Mouse (Mus musculus): ENCODE results near the gene Fgf3. TPM values are rescaled to one million over a fixed set of nuclear protein-coding genes. Genes with fewer than 3 reads are reported as not detected.
A peak's percentile ranks its signal among the peaks of the same experiment; 100 is the strongest.

Fgf3 gene
- polyA plus RNA-seq, 1 experiment from 2014 or later = 0.46 TPM

DNA sequence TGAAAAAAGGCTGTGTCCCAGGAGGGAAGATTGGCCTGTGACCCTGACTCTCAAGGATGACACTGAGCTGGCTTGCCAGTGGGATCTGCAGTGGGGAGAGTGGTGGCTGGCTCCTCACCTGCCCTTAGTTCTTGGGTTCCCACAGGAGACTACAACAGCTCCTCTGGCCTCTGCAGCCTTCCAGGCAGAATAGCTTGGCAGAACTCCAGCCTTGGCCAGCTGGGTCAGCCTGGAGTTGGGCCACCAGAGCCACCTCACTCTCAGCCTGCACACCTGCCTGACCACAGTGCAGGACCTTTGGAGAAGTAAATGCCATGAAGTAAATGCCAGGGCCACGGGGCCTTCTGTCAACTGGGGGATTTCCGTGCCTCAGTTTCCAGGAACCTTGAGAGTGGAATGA is 13.9 kb upstream of the Fgf3 start:
- DNase-seq (ENCODE audit: low spot score) = no peak
- H3K36me3 ChIP-seq = no peaks in the 10 kb centered on the region
- no peak overlapping the region for H3K27ac ChIP-seq
- H3K4me1 ChIP-seq = no peaks in the 10 kb centered on the region
- H3K9me3 ChIP-seq (replicated peaks) = no peaks in the 10 kb centered on the region
- peaks cover 59% of the 10 kb centered on the region for H3K27me3 ChIP-seq (ENCODE audit: low read depth, poor library complexity, severe bottlenecking)
- H3K4me3 ChIP-seq = no peak overlapping the region
- 90% methylated on average over 2 of the region's 2 CpGs for WGBS

DNA sequence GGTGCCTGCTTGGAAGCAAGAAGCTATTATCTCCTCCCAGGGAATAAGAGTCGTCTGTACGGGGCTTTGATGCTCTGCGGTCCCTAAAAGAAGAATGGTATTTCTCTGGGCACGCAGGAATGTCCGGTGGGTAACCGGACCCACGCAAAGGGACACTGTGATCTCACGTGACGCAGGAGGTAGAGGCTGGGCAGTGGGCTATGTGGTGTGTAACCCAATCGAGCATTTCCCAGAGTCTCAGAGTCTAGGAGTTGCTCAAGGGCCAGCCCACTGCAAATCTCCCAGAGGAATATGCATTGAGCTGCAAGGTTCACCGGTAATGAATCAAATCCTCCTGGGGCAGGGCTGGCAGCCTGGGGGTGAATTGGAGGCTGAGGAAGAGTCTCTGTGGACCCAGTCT is 9.5 kb upstream of the Fgf3 start:
- 80% methylated on average over 11 of the region's 11 CpGs for WGBS
- Histone ChIP-seq H3K4me3 (no peak overlapping the region), H3K36me3 (no peaks in the 10 kb centered on the region), H3K4me1 (0 out of 2 replicates have a peak, but pooled peaks cover 3% of the 10 kb centered on the region), H3K9me3 (replicated peaks) (no peaks in the 10 kb centered on the region), H3K27ac (no peak overlapping the region), H3K27me3 (ENCODE audit: low read depth, poor library complexity, severe bottlenecking) (peaks cover 66% of the 10 kb centered on the region)
- DNase-seq (ENCODE audit: low spot score) = no peak

DNA sequence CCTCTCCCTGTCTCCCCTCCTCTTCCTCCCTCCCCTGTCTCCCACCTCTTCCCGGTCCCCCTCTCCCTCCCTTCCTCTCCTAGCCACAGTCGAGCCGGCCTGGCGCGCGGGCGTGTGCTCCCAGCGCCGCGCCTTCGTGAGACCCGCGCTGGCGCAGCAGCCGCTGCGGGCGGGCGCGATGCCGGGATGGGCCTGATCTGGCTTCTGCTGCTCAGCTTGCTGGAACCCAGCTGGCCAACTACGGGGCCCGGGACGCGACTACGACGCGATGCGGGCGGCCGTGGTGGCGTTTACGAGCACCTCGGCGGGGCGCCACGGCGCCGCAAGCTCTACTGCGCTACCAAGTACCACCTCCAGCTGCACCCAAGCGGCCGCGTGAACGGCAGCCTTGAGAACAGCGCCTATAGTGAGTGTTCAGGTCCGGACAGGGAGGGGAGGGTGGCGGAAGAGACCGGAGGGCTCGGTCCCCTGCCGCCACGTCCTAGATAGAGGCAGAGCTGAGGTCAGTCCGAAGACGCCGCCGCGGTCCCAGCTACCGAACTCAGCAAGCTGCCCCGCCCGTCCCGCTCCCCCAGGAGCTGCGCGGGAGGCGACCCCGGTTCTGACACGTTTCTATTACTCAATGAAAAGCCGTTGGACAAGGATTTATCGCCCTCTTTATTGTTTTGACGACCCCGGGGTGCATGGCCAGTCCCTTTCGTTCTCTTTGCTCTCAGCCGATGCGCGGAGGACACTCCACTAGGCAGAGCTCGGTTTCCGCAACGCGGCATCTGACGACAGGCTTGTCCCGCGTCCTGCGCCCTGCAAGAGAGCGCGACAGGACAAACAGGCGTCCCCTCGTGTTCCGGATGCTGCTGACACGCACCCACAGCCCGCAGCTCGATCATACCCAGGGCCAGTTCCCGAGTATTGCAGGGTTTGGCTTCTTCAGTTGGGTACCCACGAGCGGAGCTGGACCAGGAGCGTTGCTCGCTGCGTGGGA is 930 bp downstream of the Fgf3 start:
- peak; percentile 68 for DNase-seq (ENCODE audit: low spot score)
- WGBS = under 1% methylated on average over 94 of the region's 94 CpGs

GRCm38 (mm10) chr7:144846158-144846557 is 8.3 kb downstream of the Fgf3 start:
- no peak overlapping the region for H3K4me3 ChIP-seq
- 21% methylated on average over 4 of the region's 4 CpGs for WGBS
- H3K36me3 ChIP-seq = no peaks in the 10 kb centered on the region
- peak; percentile 58 for DNase-seq (ENCODE audit: low spot score)
- no peak overlapping the region for H3K27ac ChIP-seq
- H3K4me1 ChIP-seq = no peaks in the 10 kb centered on the region
- peaks cover 63% of the 10 kb centered on the region for H3K27me3 ChIP-seq (ENCODE audit: low read depth, poor library complexity, severe bottlenecking)
- no peaks in the 10 kb centered on the region for H3K9me3 ChIP-seq (replicated peaks)

More for the DNA sequence above, 930 bp downstream of the Fgf3 start:
- H3K27me3 ChIP-seq (ENCODE audit: low read depth, poor library complexity, severe bottlenecking) = peaks cover 96% of the 10 kb centered on the region
- no peaks in the 10 kb centered on the region for H3K36me3 ChIP-seq
- no peak overlapping the region for H3K27ac ChIP-seq
- H3K4me1 ChIP-seq = peaks cover 37% of the 10 kb centered on the region
- peak overlapping the region; percentile 45 for H3K4me3 ChIP-seq
- H3K9me3 ChIP-seq (replicated peaks) = no peaks in the 10 kb centered on the region

GRCm38 (mm10) chr7:144847067-144847466 is 9.2 kb downstream of the Fgf3 start, which contains the start of gene Fgf4:
TSS of gene Fgf4 (plus strand) at chr7:144847367.
- Histone ChIP-seq H3K27ac (no peak within 1 kb of the TSS), H3K36me3 (no peaks in the 10 kb centered on the region), H3K4me1 (no peaks in the 10 kb centered on the region), H3K9me3 (replicated peaks) (no peaks in the 10 kb centered on the region), H3K4me3 (no peak within 1 kb of the TSS), H3K27me3 (ENCODE audit: low read depth, poor library complexity, severe bottlenecking) (peaks cover 59% of the 10 kb centered on the region)
- no peak for DNase-seq (ENCODE audit: low spot score)

GRCm38 (mm10) chr7:144851321-144851720 is 13.4 kb downstream of the Fgf3 start:
- DNase-seq (ENCODE audit: low spot score) = no peak
- WGBS = 66% methylated on average over 3 of the region's 3 CpGs
- H3K9me3 ChIP-seq (replicated peaks) = no peaks in the 10 kb centered on the region
- H3K27ac ChIP-seq = no peak overlapping the region
- H3K4me3 ChIP-seq = no peak overlapping the region
- H3K36me3 ChIP-seq = no peaks in the 10 kb centered on the region
- H3K27me3 ChIP-seq (ENCODE audit: low read depth, poor library complexity, severe bottlenecking) = peaks cover 43% of the 10 kb centered on the region
- no peaks in the 10 kb centered on the region for H3K4me1 ChIP-seq

GRCm38 (mm10) chr7:144854966-144855365 is 17.1 kb downstream of the Fgf3 start:
- H3K9me3 ChIP-seq (replicated peaks) = no peaks in the 10 kb centered on the region
- H3K27me3 ChIP-seq (ENCODE audit: low read depth, poor library complexity, severe bottlenecking) = peaks cover 61% of the 10 kb centered on the region
- WGBS = 47% methylated on average over 3 of the region's 3 CpGs
- H3K27ac ChIP-seq = no peak overlapping the region
- H3K4me3 ChIP-seq = no peak overlapping the region
- H3K4me1 ChIP-seq = no peaks in the 10 kb centered on the region
- no peak for DNase-seq (ENCODE audit: low spot score)
- no peaks in the 10 kb centered on the region for H3K36me3 ChIP-seq

GRCm38 (mm10) chr7:144857158-144857557 is 19.3 kb downstream of the Fgf3 start:
- H3K36me3 ChIP-seq = no peaks in the 10 kb centered on the region
- H3K27ac ChIP-seq = no peak overlapping the region
- H3K9me3 ChIP-seq (replicated peaks) = no peaks in the 10 kb centered on the region
- 90% methylated on average over 7 of the region's 7 CpGs for WGBS
- peaks cover 14% of the 10 kb centered on the region for H3K4me1 ChIP-seq
- no peak for DNase-seq (ENCODE audit: low spot score)
- H3K4me3 ChIP-seq = no peak overlapping the region
- peaks cover 70% of the 10 kb centered on the region for H3K27me3 ChIP-seq (ENCODE audit: low read depth, poor library complexity, severe bottlenecking)

DNA sequence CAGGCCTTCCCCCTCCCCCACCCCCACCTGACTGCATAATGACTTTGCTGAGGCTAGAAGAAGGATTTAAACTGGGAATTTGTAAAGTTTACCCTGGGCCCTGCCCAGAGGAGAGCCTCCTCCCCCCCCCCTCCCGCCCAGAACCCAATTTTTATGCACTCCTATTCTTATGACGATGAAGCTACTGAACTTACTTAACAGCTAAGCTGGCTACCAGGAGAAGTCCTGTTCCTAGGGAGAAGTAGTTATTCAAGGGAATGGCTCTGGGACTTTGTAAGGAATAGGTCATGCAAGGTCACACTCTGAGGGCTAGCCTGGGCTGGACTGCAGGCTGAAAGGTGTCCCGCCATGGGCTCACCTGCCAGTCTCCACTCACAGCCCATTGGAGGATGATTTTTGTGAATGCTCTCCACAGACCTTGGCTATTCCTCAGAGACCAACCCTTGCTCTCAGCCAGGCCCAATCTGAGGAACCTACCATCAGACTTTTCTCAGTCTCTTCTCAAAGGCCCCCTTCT is 20.0 kb downstream of the Fgf3 start:
- 66% methylated on average over 3 of the region's 3 CpGs for WGBS
- no peaks in the 10 kb centered on the region for H3K36me3 ChIP-seq
- no peak overlapping the region for H3K27ac ChIP-seq
- DNase-seq (ENCODE audit: low spot score) = no peak
- H3K27me3 ChIP-seq (ENCODE audit: low read depth, poor library complexity, severe bottlenecking) = peaks cover 78% of the 10 kb centered on the region
- no peak overlapping the region for H3K4me3 ChIP-seq
- no peaks in the 10 kb centered on the region for H3K9me3 ChIP-seq (replicated peaks)
- H3K4me1 ChIP-seq = peaks cover 14% of the 10 kb centered on the region

DNA sequence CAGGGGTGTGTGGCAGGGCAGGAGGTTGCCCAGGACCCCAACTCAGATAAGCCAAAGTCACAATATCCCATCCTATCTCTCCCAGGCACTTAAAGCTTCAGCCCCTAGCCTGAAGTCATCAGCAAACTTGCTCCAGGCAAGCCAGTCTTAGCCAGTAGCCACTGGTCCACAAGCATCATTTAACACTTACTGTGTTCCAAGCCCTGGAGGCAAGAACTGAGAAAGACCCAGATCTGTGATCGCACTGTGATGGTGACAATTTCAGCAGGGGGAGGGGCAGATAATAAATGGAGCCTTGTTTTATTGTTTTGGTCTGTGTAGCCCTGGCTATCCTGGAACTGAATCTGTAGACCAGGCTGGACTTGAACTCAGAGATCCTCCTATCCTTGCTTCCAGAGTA is 20.8 kb downstream of the Fgf3 start:
- Histone ChIP-seq H3K4me3 (no peak overlapping the region), H3K27ac (no peak overlapping the region), H3K9me3 (replicated peaks) (no peaks in the 10 kb centered on the region), H3K4me1 (peaks cover 14% of the 10 kb centered on the region), H3K27me3 (ENCODE audit: low read depth, poor library complexity, severe bottlenecking) (peaks cover 86% of the 10 kb centered on the region), H3K36me3 (no peaks in the 10 kb centered on the region)
- 78% methylated on average over 1 of the region's 1 CpGs for WGBS
- no peak for DNase-seq (ENCODE audit: low spot score)

DNA sequence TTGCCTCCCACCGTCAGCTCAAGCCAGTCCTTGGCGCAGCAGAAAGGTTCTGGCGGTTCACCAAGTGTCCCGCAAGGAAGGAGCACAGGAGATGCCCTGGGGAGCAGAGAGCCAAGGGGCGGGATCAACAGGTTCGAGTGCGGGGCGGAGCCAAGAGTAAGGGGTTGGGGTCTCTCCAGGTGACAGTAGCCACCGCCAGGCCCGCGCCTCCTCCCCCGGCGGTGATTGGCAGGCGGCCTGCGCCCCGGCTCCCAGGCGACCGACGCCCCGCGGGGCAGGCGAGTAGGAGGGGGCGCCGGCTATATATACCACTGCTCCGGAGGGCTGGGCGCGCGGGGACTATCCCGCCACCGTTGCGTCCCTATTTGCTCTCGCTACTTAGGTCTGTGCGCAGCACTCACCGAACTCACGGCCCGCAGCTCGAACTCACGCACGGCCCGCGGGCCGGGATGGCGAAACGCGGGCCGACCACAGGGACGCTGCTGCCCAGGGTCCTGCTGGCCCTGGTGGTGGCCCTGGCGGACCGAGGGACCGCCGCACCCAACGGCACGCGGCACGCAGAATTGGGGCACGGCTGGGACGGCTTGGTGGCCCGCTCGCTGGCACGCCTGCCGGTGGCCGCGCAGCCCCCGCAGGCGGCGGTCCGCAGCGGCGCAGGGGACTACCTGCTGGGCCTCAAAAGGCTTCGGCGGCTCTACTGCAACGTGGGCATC is 23.3 kb downstream of the Fgf3 start:
- Histone ChIP-seq H3K9me3 (replicated peaks) (no peaks in the 10 kb centered on the region), H3K4me1 (peaks cover 14% of the 10 kb centered on the region), H3K4me3 (peak overlapping the region; percentile 37), H3K36me3 (no peaks in the 10 kb centered on the region), H3K27ac (0 out of 2 replicates have a peak overlapping the region, but pooled peaks have one; percentile 42), H3K27me3 (ENCODE audit: low read depth, poor library complexity, severe bottlenecking) (peaks cover 94% of the 10 kb centered on the region)
- DNase-seq (ENCODE audit: low spot score) = peak; percentile 49
- WGBS = under 1% methylated on average over 69 of the region's 72 CpGs

- DNase-seq (ENCODE audit: low spot score) = no peak
These were observed 23.8 kb downstream of the Fgf3 start for GRCm38 (mm10) chr7:144861769-144862070.

GRCm38 (mm10) chr7:144862126-144862525 is 24.2 kb downstream of the Fgf3 start:
- H3K4me1 ChIP-seq = peaks cover 14% of the 10 kb centered on the region
- H3K36me3 ChIP-seq = no peaks in the 10 kb centered on the region
- no peaks in the 10 kb centered on the region for H3K9me3 ChIP-seq (replicated peaks)
- peak; percentile 55 for DNase-seq (ENCODE audit: low spot score)
- WGBS = under 1% methylated on average over 15 of the region's 15 CpGs
- no peak overlapping the region for H3K27ac ChIP-seq
- H3K4me3 ChIP-seq = peak overlapping the region; percentile 37
- peaks cover 94% of the 10 kb centered on the region for H3K27me3 ChIP-seq (ENCODE audit: low read depth, poor library complexity, severe bottlenecking)

More at GRCm38 (mm10) chr7:144861769-144862070, 23.8 kb downstream of the Fgf3 start:
- Histone ChIP-seq H3K27ac (0 out of 2 replicates have a peak overlapping the region, but pooled peaks have one; percentile 42), H3K4me3 (peak overlapping the region; percentile 37), H3K4me1 (peaks cover 14% of the 10 kb centered on the region), H3K27me3 (ENCODE audit: low read depth, poor library complexity, severe bottlenecking) (peaks cover 94% of the 10 kb centered on the region), H3K36me3 (no peaks in the 10 kb centered on the region), H3K9me3 (replicated peaks) (no peaks in the 10 kb centered on the region)
- WGBS = under 1% methylated on average over 28 of the region's 28 CpGs

All from limb, embryonic 10.5 days (tissue).